Mouse (Mus musculus): ENCODE results near the gene Hcfc2.

Hcfc2 gene

DNA sequence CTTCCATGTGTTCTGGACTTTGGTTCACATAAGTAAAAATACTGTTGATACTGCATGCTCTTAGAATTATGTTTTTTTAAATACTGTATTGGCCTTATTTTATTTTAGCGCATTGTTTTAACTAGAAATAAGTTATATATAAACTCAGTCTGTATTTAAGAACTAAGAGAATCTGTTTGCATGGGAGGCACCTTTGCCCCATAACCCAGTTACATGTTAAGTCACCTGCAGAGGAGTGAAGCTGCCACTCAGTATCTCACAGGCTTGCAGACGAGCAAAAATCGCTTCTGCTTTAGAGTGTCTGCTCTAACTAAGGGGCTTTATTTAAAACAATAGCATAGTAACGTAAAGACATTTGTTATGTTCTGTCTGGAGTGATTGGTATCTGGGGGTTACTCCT is 45.9 kb downstream of the Hcfc2 start:
- DNase-seq = no peak

DNA sequence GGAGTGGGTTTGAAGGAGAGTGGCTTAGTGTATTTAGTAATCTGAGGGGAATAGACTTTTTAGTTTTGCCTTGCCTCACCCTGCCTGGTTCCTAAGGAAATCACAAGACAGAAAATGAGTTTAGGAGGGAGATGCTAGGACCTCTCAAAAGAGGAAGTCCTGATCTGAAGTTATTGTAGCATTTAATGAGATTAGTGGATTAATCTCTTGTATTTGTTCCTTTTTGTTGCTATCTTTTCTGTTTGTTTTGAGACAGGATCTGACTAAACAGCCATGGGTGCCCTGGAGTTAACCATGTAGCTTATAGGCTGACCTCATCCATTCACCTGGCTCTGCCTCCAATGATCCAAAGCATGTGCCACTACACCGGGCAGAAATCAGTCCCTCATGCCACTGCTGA is 46.6 kb downstream of the Hcfc2 start:
- no peak for DNase-seq

DNA sequence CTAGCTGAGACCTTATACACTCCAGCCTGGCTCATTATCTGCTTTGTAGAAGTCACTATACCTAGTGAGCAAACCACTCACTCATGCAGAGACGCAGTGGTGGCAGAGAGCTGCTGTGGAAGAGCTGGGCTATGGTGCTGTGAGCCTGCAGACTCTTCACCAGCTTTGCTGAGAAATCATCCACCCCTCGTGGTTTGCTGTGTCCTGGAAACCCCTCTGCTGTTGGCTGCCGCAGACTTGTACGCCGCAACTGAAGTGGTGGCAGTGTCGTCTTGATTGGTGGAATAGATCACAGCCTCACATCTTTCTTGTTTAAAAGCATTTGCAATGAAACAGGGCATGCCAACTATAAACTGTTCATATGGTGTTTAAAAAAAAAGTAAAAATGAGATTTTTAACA is 48.3 kb downstream of the Hcfc2 start:
- DNase-seq = no peak

DNA sequence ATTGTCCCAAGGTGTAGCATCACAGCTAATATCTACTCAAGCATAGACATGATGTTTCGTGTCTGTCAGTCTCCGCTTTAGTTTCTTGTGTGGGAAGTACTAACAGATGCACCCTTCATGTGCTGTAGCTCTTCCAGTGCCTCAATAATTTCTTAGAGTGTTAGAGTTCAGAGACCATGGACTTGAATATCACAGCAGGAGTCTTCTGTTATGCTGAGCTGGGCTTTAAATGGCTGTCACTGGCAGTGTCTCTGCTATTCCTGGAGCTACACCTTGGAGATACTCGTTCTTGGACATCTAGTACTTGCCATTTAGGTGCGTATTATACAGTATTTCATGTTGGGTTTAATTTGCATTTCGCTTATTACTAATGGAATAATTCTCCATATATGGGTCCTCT is 49.3 kb downstream of the Hcfc2 start:
- DNase-seq = no peak

GRCm38 (mm10) chr10:82746988-82747850 is 51.3 kb downstream of the Hcfc2 start:
- DNase-seq = no peak

DNA sequence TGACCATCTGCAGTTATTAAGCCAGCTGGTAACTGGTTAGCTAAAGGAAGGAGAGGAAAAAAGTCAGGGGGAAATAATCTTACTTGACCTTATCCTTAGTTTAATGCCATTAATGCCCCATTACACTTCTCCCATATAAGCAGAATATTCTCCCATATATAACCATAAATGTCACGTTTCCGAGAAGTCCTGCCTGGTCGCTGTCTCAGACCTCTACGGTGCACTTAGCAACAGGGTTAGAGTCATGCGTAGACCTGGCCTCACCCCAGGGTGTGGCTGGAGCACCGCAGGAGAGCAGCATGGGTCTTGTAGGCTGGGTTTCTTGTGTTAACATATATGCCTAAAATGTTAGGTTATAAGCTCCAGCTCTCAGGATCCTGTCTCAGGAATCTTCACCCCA is 54.8 kb downstream of the Hcfc2 start:
- DNase-seq = no peak

DNA sequence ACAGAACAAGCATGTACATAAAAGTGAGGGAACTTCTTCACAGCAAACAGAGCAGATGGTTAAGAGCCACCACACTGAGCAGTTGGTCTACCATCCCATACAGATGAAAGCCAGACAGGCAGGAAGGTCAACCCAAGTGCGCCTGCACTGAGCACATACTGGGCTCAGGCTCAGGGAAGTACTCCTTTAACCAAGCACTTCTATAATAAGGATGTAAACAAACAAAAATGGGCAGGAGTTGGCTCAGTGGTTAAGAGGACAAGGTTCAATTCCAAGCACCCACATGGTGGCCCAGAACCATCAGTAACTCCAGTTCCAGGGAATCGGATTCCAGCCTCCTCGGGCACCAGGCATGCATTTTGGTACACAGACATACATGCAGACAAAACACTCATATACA is 57.0 kb downstream of the Hcfc2 start:
- DNase-seq = no peak

DNA sequence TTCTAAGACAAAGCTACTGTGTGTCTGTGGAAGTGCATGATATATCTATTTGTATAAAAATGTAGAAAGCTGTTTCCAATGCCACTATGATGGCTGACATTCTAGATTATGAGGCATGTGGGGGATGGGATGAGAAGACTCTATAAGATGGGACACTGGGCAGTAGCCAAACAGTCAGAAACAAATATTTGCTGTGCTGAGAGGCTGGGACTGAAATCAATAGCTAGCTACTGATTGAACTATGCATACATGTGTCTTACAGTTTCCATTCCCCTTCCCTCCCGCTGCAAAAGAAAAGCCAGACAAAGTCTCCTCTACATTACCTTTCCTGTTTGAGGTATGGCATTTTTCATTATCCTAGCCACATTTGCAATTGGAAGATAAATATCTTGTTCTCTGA is 58.7 kb downstream of the Hcfc2 start:
- DNase-seq = no peak

DNA sequence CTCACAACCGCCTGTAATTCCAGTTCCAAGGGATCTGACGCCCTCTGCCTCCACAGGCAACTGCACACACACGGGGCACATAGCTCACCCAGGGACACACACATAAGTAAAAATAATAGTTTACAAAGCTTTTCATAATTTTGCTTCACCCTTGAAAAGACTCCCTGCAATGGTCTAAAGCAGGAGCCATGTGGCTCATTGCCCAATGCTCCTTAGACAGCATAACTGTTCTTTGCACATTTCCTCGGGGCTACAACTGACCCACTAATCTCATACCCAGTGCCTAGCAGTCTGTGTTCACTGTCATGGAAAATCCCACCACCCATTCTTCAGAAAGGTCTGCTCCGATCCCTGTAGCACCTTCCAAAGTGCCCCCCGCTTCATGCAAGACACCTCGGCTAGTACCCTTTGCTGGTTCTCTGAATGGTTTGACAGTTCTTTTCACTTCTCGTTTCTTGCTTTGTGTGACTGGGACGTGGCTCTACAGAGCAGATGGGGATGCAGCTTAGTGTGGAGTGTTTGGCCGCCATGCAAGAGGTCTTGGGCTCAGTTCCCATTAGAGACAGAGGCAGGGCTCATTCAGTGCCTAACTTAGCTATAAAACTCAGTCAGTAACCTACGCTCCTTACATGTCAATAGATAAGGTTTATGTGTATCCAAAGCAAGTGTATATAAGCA is 59.4 kb downstream of the Hcfc2 start:
- no peak for DNase-seq

DNA sequence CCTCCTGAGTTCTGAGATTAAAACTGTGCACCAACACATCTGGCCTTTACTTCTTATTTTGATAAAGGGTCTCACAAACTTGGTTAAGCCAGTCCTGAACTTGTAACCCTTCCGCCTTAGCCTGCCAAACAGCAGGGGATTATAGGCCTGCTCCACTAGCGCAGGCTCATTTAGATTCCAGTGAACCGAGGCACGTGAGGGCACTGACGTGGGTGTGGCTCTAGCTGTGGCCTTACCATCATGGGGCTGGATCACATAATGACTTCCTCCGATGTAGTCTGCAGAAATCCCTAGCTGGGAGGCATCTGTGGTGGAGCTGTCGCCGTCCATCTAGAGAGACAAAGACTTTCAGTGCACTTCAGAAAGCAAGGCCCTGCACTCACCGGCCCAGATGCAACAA is 60.5 kb downstream of the Hcfc2 start:
- DNase-seq = no peak

DNA sequence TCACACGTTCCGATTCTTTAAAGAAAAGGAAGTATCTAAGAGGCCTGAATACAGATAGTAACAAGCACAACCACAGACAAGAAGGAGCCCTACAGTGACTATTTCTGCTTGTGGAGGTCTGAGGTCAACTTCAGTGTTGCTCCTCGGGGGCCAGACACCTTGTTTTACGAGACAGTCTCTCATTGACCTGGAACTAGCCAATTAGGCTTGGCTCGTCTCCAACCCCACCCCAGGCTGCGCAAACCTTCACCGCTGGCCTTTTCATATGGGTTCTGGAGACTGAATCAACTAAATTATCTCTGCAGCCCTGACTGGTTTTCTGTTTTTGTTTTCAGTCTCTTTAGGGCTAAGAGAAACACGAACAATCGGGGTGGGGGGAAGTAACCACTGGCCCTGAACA is 61.4 kb downstream of the Hcfc2 start:
- DNase-seq = no peak

- DNase-seq = no peak
Measured at GRCm38 (mm10) chr10:82758368-82758767, 62.4 kb downstream of the Hcfc2 start.

- no peak for DNase-seq
Measured at GRCm38 (mm10) chr10:82758878-82759277, 62.9 kb downstream of the Hcfc2 start.

DNA sequence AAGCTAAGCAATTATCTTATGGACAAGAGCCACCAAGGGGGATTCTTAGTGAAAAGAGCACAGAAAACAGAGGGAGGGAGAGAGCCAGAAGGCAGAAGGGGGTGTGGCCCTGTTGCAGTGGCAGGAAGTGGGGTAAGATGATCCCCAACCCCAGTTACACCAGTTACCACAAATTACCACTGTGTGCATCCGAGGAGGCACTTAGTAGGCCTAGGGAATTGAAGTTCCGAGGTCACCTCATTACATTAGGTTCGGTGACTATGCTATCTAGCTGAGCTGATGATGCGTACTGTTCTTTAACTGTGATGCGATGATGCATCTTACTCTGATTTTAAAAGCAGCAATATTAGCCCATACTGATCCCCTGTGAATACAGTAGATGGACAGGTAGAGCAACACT is 63.7 kb downstream of the Hcfc2 start:
- no peak for DNase-seq

- DNase-seq = peak; percentile 45 to 46
Measured at GRCm38 (mm10) chr10:82761037-82761811, 65.3 kb downstream of the Hcfc2 start.

DNA sequence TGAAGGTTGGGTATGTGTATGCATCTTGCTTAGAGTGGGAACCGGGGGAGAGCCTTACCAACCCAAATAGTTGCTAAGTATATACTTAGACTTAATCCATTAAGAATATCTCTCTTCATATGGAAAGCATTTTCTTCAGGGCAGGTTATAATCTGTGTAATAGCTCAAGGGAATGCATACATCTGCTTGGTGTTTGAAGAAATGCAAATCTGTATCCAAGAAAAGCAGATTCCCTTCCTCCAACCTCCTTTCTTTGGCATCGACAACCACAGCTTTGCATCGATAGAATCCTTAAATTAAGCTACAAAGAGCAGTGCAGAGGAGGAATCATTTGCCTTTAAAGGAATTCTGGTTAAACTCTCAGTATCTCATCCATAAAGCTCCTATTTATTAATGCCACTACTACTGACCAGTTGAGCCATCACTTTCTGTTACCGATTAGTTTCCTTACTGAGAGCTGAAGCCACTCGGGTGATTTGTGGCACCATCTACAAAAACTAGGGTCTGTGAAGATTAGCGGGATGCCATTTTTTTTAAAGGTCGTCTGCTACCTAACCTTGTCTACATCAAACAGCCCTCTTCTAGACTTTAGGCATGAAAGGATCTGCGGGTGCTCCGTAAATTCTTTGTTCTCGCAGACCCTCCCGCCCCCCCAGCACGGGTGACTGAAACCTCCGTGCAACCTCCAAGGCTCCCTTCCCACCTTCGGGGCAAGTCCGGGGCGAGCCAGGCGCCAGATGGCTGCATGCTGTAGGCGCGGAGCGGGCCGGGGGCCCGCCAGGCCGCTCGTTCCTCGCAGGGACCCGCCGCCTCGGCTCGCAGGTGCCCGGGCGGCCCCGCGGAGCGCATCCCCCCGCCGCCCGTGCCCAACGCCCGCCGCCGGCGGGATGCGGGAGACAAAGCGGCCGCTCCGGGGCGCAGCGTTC is 67.1 kb downstream of the Hcfc2 start:
- peak; percentile 53 to 54 for DNase-seq

DNA sequence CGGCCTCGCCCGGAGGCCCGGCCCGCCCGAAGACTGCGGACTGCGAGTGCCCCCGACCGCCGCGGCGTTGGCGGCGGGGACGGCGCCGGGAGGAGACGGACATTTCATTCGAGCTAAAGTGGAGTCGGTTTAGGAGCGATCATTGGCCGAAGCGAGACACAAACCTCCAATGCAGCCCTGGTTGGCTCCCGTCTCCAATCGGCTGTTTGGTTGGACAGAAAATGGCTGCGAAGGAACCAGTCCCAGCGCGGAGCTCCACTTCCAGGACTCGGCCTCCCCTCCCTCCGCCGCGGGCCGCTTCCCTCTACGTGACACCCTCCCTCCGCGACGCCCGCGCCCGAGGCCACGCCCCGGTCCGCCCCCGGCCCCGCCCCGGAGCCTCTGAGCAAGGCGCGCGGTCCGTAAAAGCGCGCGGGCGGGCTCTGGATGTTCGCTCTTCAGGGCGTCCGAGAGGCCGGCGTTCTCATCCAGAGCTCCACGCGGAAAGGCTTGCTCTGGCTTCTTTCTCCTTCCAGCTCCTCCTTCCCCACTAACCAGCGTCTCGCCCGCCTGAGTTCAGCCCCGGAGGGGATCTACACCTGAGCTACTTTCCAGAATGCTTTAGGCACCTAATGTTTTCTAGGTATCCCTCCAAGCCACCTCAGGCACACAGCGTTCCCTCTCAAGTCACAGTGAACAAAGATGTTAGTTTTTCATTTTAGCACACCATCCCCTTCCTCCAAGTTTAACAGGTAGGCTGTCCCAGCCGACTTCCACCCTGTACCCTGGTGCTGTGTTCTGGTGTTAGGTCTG is 68.1 kb downstream of the Hcfc2 start, which contains the start of gene Nfyb:
Gene Nfyb (minus strand): TSS at position 305 of the 792 bp plus-strand sequence.
- DNase-seq = peak; percentile 96 to 98

DNA sequence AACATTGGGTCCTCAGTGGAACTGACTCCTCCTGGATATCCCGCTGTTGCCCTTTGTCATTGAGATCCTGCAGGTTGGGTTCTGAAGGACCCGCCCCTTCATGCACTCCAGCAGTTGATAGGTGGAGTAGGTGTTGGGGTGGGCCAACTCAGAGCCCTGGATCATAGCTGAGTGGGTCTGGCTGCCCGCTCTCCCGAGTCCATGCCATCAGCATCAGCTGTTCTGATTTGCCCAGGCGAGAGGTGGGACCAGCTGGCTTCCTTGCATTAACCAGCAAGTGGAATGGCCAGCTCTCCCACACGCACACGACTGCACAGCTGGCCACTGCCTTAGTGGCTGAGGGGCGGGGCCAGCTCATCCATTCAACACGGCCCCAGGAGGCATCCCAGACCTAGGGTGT is 72.9 kb downstream of the Hcfc2 start:
- DNase-seq = no peak

DNA sequence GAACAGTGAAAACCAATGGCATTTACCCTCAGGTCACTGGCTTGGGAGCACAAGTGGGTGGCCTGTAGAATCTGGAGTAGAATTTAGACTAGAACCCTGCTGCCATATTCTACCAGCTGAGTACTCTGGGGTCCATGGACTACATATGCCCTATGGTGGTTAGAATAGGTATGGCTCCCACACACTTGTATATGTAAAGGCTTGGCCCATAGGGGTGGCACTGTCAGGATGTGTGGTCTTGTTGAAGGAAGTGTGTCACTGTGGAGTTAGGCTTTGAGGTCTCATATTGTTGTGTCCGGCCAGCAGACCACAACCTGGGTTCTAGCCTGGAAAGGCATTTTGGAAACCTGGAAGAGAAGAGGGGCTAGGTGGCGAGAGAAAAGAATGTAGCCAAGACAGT is 74.8 kb downstream of the Hcfc2 start:
- no peak for DNase-seq

- no peak for DNase-seq
Measured at GRCm38 (mm10) chr10:82771595-82772170, 75.7 kb downstream of the Hcfc2 start.

GRCm38 (mm10) chr10:82774841-82775240 is 78.9 kb downstream of the Hcfc2 start:
- no peak for DNase-seq

All from cerebellum, postnatal 36 days (tissue).